Mouse (Mus musculus) forebrain, embryonic 14.5 days (tissue): Measurements from ENCODE around the gene Slc35b2. TPM values are rescaled to one million over a fixed set of nuclear protein-coding genes. Genes with fewer than 3 reads are reported as not detected.
A peak's percentile ranks its signal among the peaks of the same experiment; 100 is the strongest.

ENCODE experiments used
- ATAC-seq: fragments of 200-750 bp; cut with Nextera tagmentation; 2 replicates; pipeline ENCODE4 v1.8.0; 2017; ENCODE audit warnings: mild to moderate bottlenecking, moderate library complexity
- DNase-seq: peaks from one replicate; pipeline ENCODE4 v3.0.0-alpha.2; 2015; ENCODE audit warnings: low spot score
- H3K27ac ChIP-seq: fragments of 300-500 bp; sonication (generic); 2 replicates; pipeline ENCODE4 v1.5.1; 2014; ENCODE audit warnings: low read depth, mild to moderate bottlenecking, control low read depth, low read length, moderate library complexity
- H3K27me3 ChIP-seq: fragments of 300-500 bp; sonication (generic); replicated peaks from 2 replicates; pipeline ENCODE4 v1.6.1; 2014; ENCODE audit warnings: low read length, control low read depth, mixed read lengths; ENCODE audit not compliant: control insufficient read depth, insufficient read depth
- H3K36me3 ChIP-seq: fragments of 300-500 bp; sonication (generic); 2 replicates; pipeline ENCODE4 v1.6.1; 2014; ENCODE audit warnings: low read length, control low read depth; ENCODE audit not compliant: control insufficient read depth, insufficient read depth
- H3K4me1 ChIP-seq: fragments of 300-500 bp; sonication (generic); 2 replicates; pipeline ENCODE4 v1.6.1; 2014; ENCODE audit warnings: antibody characterized with exemption, low read length, control low read depth; ENCODE audit not compliant: control insufficient read depth, insufficient read depth
- H3K4me2 ChIP-seq: fragments of 300-500 bp; sonication (generic); 2 replicates; pipeline ENCODE4 v1.6.1; 2014; ENCODE audit warnings: mild to moderate bottlenecking, control low read depth, low read length
- H3K4me3 ChIP-seq: fragments of 300-500 bp; sonication (generic); 2 replicates; pipeline ENCODE4 v1.5.1; 2014; ENCODE audit warnings: low read depth, low read length, control low read depth
- H3K9ac ChIP-seq: fragments of 300-500 bp; sonication (generic); 2 replicates; pipeline ENCODE4 v1.6.1; 2014; ENCODE audit warnings: mild to moderate bottlenecking, low read length, control low read depth, moderate library complexity
- H3K9me3 ChIP-seq: fragments of 300-500 bp; sonication (generic); replicated peaks from 2 replicates; pipeline ENCODE4 v1.6.1; 2016; ENCODE audit warnings: low read length, control low read depth, mixed read lengths; ENCODE audit not compliant: control insufficient read depth
- WGBS: fragments of 180-500 bp; shearing (Covaris S2); extraction: QIAGEN DNeasy Blood & Tissue Kit; methylation state at CpG from one replicate; pipeline ENCODE4 v1.1.7; 2014; 5-methylcytosine and 5-hydroxymethylcytosine counted together
- polyA plus RNA-seq: library from polyadenylated mRNA; unstranded; fragments of >200 nt; fragmentation: Nextera tagmentation; extraction: Ambion mirVana; gene quantifications from 2 replicates; pipeline ENCODE4 v1.2.1, GENCODE M21; 2014

Gene Slc35b2
- polyA plus RNA-seq, 1 experiment from 2014 or later = 102 TPM

GRCm38 (mm10) chr17:45591701-45592605 is 28.3 kb downstream of the Slc35b2 start:
- DNase-seq = no peak
- Histone ChIP-seq H3K4me1 (peaks cover 13% of the 10 kb centered on the region; the same call in 1 of the 2 replicates), H3K4me2 (no peak overlapping the region)

DNA sequence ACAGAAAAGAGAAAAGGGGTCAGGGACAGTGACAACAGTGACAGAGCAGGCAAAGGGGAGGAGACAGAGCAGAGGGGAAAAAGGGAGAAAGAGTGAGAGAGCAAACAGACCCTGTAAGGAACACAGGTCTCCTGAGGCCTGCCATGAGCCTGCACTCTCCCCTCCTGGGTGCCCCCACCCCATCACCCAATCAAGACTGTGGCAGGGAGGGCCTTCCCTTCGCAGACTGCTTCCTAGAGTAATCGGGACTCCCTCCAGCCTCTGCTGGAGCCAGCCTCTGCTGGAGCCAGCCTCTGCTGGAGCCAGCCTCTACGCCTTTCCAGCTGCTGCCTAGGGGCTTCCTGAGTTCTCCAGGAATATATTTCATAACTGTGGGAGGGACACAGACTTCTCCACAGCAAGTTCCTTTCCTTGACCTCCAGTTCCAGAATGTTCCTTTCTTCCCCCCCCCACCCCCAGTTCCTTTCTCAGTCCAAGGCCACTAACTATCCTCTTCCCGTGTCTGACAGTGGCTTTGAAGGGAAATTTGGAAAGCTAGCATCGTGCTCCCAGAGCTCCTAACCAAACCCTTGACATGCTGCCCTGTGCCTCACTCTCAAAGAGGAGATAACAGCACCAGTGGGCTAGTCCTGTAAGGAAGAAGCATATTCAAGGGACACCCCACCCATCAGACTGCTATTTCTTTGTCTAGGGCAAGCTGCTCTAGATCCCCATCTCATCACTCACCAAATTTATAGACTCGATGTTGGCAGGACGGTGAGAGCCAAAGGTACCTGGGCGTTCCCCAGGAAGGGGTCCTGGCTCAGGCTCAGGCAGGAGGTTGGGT is 29.1 kb downstream of the Slc35b2 start:
- peaks cover 4% of the 10 kb centered on the region; the same call in 1 of the 2 replicates for H3K27me3 ChIP-seq
- DNase-seq (no peak), ATAC-seq (no peak)
- H3K4me1 ChIP-seq = peaks cover 13% of the 10 kb centered on the region; the same call in 1 of the 2 replicates
- WGBS = 56% methylated on average over 8 of the region's 8 CpGs
- no peak overlapping the region for H3K27ac ChIP-seq
- H3K9ac ChIP-seq = peak overlapping the region; percentile 21; the same call in 1 of the 2 replicates
- no peaks in the 10 kb centered on the region for H3K9me3 ChIP-seq
- H3K4me3 ChIP-seq = no peak overlapping the region
- peak overlapping the region; percentile 63; the same call in 1 of the 2 replicates for H3K4me2 ChIP-seq
- H3K36me3 ChIP-seq = no peaks in the 10 kb centered on the region

More at GRCm38 (mm10) chr17:45591701-45592605, 28.3 kb downstream of the Slc35b2 start:
- H3K27ac ChIP-seq = no peak overlapping the region; the same call in 1 of the 2 replicates
- H3K9me3 ChIP-seq = no peaks in the 10 kb centered on the region
- H3K9ac ChIP-seq = no peak overlapping the region
- H3K27me3 ChIP-seq = peaks cover 4% of the 10 kb centered on the region; the same call in 1 of the 2 replicates
- 63% methylated on average over 16 of the region's 16 CpGs for WGBS
- no peak overlapping the region for H3K4me3 ChIP-seq
- H3K36me3 ChIP-seq = no peaks in the 10 kb centered on the region
- ATAC-seq = no peak

DNA sequence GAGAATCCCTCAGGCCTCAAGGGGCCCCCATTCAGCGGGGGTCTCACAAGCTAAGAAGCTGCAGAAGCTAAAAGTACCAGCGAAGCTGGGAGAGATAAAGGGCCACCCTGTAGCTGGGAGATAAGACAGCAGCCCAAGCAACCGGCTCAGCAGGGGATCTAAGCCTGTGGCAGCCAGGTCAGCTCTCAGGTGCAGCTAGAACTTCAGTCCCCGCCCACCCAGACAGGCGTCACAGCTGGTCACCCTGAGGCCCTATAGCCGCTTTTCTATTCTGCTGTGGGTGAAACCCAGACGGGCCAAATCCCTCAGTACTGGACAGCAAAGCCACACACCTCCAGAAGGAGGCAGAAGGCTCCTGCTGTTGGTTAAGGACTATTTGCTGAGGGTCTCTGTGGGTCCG is 29.8 kb downstream of the Slc35b2 start:
- peaks cover 13% of the 10 kb centered on the region; the same call in 1 of the 2 replicates for H3K4me1 ChIP-seq
- H3K9ac ChIP-seq = no peak overlapping the region
- H3K27ac ChIP-seq = no peak overlapping the region
- peaks cover 4% of the 10 kb centered on the region; the same call in 1 of the 2 replicates for H3K27me3 ChIP-seq
- no peak for ATAC-seq
- peak overlapping the region; percentile 63; the same call in 1 of the 2 replicates for H3K4me2 ChIP-seq
- no peaks in the 10 kb centered on the region for H3K9me3 ChIP-seq
- 30% methylated on average over 8 of the region's 8 CpGs for WGBS
- H3K36me3 ChIP-seq = no peaks in the 10 kb centered on the region
- DNase-seq = no peak
- no peak overlapping the region for H3K4me3 ChIP-seq

DNA sequence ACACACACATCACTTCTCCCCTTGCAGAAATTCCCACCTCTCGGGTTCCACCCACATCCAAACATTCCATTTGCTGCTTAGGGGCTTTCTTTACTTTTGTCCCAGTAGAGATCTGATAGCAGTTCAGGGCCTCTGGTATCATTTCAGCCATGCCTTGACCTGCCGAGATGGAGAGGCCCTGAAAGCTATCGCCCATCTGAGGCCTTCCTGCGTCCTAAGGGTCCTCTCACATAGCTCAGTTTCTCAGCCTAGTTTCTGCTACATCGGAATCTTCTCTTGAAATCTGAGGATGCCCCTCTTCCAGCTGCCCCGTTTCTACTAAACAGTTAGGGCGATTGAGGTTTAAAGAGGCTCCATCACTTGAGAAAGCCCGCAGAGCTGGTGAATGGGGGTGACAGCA is 30.5 kb downstream of the Slc35b2 start:
- Histone ChIP-seq H3K4me2 (peak overlapping the region; percentile 63), H3K4me1 (peaks cover 14% of the 10 kb centered on the region; the same call in 1 of the 2 replicates), H3K4me3 (peak overlapping the region; percentile 34; the same call in 1 of the 2 replicates), H3K9ac (peak overlapping the region; percentile 58; the same call in 1 of the 2 replicates), H3K27ac (no peak overlapping the region), H3K27me3 (peaks cover 5% of the 10 kb centered on the region; the same call in 1 of the 2 replicates), H3K9me3 (no peaks in the 10 kb centered on the region), H3K36me3 (no peaks in the 10 kb centered on the region)
- no peak for ATAC-seq
- no peak for DNase-seq
- 48% methylated on average over 8 of the region's 8 CpGs for WGBS

DNA sequence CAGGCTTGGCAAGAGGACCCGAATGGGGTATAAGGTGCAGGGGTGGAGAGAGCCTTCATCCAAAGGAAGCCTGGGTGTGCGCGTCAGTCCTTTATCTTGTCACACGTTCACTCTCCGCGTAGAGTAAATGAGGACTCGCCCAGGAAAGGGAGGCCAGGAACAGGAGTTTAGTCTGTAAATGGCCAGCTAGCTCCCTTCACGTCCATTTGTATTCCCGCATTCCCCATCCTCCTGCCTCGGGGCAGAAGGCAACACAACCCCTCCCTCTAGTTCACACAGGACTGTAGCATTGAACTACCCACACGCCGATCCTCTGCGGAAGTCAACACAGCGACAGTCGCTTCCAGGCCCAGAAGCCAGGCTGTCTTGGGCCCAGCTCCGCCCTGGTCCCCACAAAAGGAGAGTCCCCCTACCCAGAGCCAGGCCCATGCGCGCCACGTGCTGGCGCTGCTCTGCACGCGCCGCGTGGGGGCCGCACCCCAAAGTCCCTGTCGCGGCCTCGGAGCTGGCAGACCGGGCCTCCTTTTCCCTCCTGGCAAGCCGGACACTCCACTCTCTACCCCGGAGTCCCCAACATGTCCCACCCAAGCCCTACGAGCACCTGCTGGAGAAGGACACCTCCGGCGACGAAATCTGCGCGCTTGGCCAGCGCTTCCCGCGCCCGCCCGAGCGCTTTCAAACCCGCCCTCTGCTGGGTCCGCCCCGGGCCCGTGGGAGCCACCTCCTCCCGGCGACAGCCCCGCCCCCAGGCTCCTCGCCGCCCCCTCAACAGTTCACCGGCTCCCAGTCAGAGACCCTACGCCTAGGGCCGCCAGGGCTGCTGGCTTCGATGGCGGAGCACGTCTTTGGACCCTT is 31.4 kb downstream of the Slc35b2 start:
- peaks cover 19% of the 10 kb centered on the region; the same call in 1 of the 2 replicates for H3K4me1 ChIP-seq
- H3K4me3 ChIP-seq = peak overlapping the region; percentile 34
- 0 out of 2 replicates have a peak overlapping the region, but pooled peaks have one; percentile 30 for H3K27ac ChIP-seq
- DNase-seq (peak; percentile 70), ATAC-seq (peak; percentile 80)
- no peaks in the 10 kb centered on the region for H3K9me3 ChIP-seq
- peaks cover 10% of the 10 kb centered on the region; the same call in 1 of the 2 replicates for H3K27me3 ChIP-seq
- H3K9ac ChIP-seq = peak overlapping the region; percentile 58
- 3% methylated on average over 50 of the region's 58 CpGs for WGBS
- H3K36me3 ChIP-seq = no peaks in the 10 kb centered on the region
- H3K4me2 ChIP-seq = peak overlapping the region; percentile 63

- WGBS = 3% methylated on average over 23 of the region's 23 CpGs
- H3K9me3 ChIP-seq = no peaks in the 10 kb centered on the region
- H3K4me2 ChIP-seq = peak overlapping the region; percentile 63
- H3K4me3 ChIP-seq = peak overlapping the region; percentile 34
- peak; percentile 19 for ATAC-seq
- no peaks in the 10 kb centered on the region for H3K36me3 ChIP-seq
- H3K27ac ChIP-seq = peak overlapping the region; percentile 78; the same call in 1 of the 2 replicates
- peaks cover 18% of the 10 kb centered on the region for H3K27me3 ChIP-seq
- peaks cover 19% of the 10 kb centered on the region; the same call in 1 of the 2 replicates for H3K4me1 ChIP-seq
- H3K9ac ChIP-seq = peak overlapping the region; percentile 58
- no peak for DNase-seq
These were observed 32.2 kb downstream of the Slc35b2 start for GRCm38 (mm10) chr17:45595736-45596390.

GRCm38 (mm10) chr17:45596631-45597396 is 33.1 kb downstream of the Slc35b2 start:
- H3K4me1 ChIP-seq = peaks cover 19% of the 10 kb centered on the region; the same call in 1 of the 2 replicates
- H3K27ac ChIP-seq = peak overlapping the region; percentile 78
- H3K4me2 ChIP-seq = no peak overlapping the region
- ATAC-seq (peak; percentile 69), DNase-seq (peak; percentile 72)
- H3K4me3 ChIP-seq = no peak overlapping the region
- WGBS = 25% methylated on average over 11 of the region's 11 CpGs
- no peaks in the 10 kb centered on the region for H3K9me3 ChIP-seq
- H3K36me3 ChIP-seq = no peaks in the 10 kb centered on the region
- H3K27me3 ChIP-seq = peaks cover 27% of the 10 kb centered on the region
- H3K9ac ChIP-seq = no peak overlapping the region
